ENCODE assay signal across 10 mouse cellular contexts in genomic region chr6:52621731-52622480, GRCm38 (mm10). TPM values are rescaled to one million over a fixed set of nuclear protein-coding genes. Genes with fewer than 3 reads are reported as not detected.
DNase-seq lines count a peak whose midpoint lies in the region; ATAC-seq and TF ChIP-seq lines count a peak whose summit lies in the region.
"Had no signal": no experiment of that assay in that cellular context is flagged by ENCODE, and none has a peak within 500 bp of the region (broad histone marks: within the 10 kb centered on the region; RNA-seq: fewer than 3 reads in every experiment).

No protein-coding gene starts in this region.

- TF ChIP-seq POLR2A in liver, adult 2 months (IDR thresholded peaks at IDR 0.05; ENCODE audit: extremely low read depth, insufficient read depth, low read length), result no peak

- no peak overlapping the region for H3K4me2 ChIP-seq in liver, embryonic 11.5 days
- peak overlapping the region; percentile 6; the same call in 1 of the 2 replicates for H3K4me2 ChIP-seq in lung, embryonic 14.5 days
- H3K4me2 ChIP-seq: limb, embryonic 13.5 days had no signal

- no peaks in the 10 kb centered on the region for H3K9me3 ChIP-seq in liver, embryonic 11.5 days (ENCODE audit: control insufficient read depth, low read length)
- H3K9me3 ChIP-seq in lung, embryonic 14.5 days (ENCODE audit: low read depth, low read length), result no peaks in the 10 kb centered on the region
- H3K9me3 ChIP-seq: limb, embryonic 13.5 days had no signal

- peak; percentile 65 for DNase-seq in liver, adult 2 months (ENCODE audit: extremely low read depth, low read depth, low spot score)
- no peak for DNase-seq in liver, embryonic 11.5 days (ENCODE audit: low spot score)
- DNase-seq in heart, adult 9 months (ENCODE audit: low spot score in 2 of 2), result peak; percentile 23 to 34
- DNase-seq in lung, embryonic 14.5 days, result peak; percentile 77
- DNase-seq in yolk sac, embryonic 10.5 days (ENCODE audit: low spot score), result peak; percentile 44
- DNase-seq in gastrocnemius, postnatal 14 days, result no peak
- no peak for DNase-seq in cerebellum, adult 9-11 months
- no peak for DNase-seq in urinary bladder, postnatal 14 days (ENCODE audit: low spot score)
- DNase-seq: thymus, postnatal 4 days had no signal

- peaks cover 20% of the 10 kb centered on the region for H3K4me1 ChIP-seq in liver, adult 2 months (ENCODE audit: control insufficient read depth, insufficient read depth, low read length)
- H3K4me1 ChIP-seq in liver, embryonic 11.5 days (replicated peaks; ENCODE audit: control insufficient read depth, insufficient read depth, low read length), result no peaks in the 10 kb centered on the region
- H3K4me1 ChIP-seq in lung, embryonic 14.5 days (ENCODE audit: insufficient read depth), result 0 out of 2 replicates have a peak, but pooled peaks cover 4% of the 10 kb centered on the region

- no peak for ATAC-seq in liver, embryonic 11.5 days (replicated peaks; ENCODE audit: low FRiP score)
- ATAC-seq in lung, embryonic 14.5 days (ENCODE audit: insufficient read depth), result peak; percentile 85

- H3K27me3 ChIP-seq in liver, adult 2 months (ENCODE audit: control insufficient read depth, insufficient read depth, low read length), result no peaks in the 10 kb centered on the region
- H3K27me3 ChIP-seq in liver, embryonic 11.5 days (replicated peaks; ENCODE audit: control insufficient read depth, insufficient read depth, low read length), result no peaks in the 10 kb centered on the region
- no peaks in the 10 kb centered on the region for H3K27me3 ChIP-seq in lung, embryonic 14.5 days (ENCODE audit: insufficient read depth, low read length)
- H3K27me3 ChIP-seq: limb, embryonic 13.5 days had no signal

- no peak overlapping the region for H3K4me3 ChIP-seq in liver, adult 2 months (ENCODE audit: insufficient read depth, low read depth, low read length)
- no peak overlapping the region for H3K4me3 ChIP-seq in liver, embryonic 11.5 days (ENCODE audit: low read depth, low read length)
- H3K4me3 ChIP-seq in lung, embryonic 14.5 days (ENCODE audit: low read depth, low read length), result no peak overlapping the region
- H3K4me3 ChIP-seq: limb, embryonic 13.5 days had no signal

- no peak for TF ChIP-seq CTCF in liver, adult 2 months (IDR thresholded peaks at IDR 0.05; ENCODE audit: low read depth, low read length)
- TF ChIP-seq CTCF in lung, embryonic 14.5 days (IDR thresholded peaks at IDR 0.05; ENCODE audit: low read depth), result no peak

- H3K36me3 ChIP-seq in liver, adult 2 months (ENCODE audit: control insufficient read depth, insufficient read depth, low read length), result peaks cover 27% of the 10 kb centered on the region
- peaks cover 5% of the 10 kb centered on the region; the same call in 1 of the 2 replicates for H3K36me3 ChIP-seq in liver, embryonic 11.5 days (ENCODE audit: control insufficient read depth, insufficient read depth, low read length)
- peaks cover 26% of the 10 kb centered on the region; the same call in 1 of the 2 replicates for H3K36me3 ChIP-seq in lung, embryonic 14.5 days (ENCODE audit: insufficient read depth)

- H3K79me2 ChIP-seq in liver, adult 2 months (ENCODE audit: control insufficient read depth, insufficient read depth, low read length), result peaks cover 10% of the 10 kb centered on the region; the same call in 1 of the 2 replicates

- 47% methylated on average over 11 of the region's 11 CpGs for WGBS in liver, adult 2 months
- WGBS in liver, embryonic 11.5 days, result 57% methylated on average over 11 of the region's 11 CpGs
- 24% methylated on average over 11 of the region's 11 CpGs for WGBS in lung, embryonic 14.5 days

- H3K27ac ChIP-seq in liver, adult 2 months (replicated peaks; ENCODE audit: insufficient read depth, low read depth, low read length), result no peak overlapping the region
- no peak overlapping the region for H3K27ac ChIP-seq in liver, embryonic 11.5 days (ENCODE audit: low read depth, low read length)
- peak overlapping the region; percentile 50 for H3K27ac ChIP-seq in lung, embryonic 14.5 days (ENCODE audit: low read depth)
- H3K27ac ChIP-seq: limb, embryonic 13.5 days had no signal

- no peak overlapping the region for H3K9ac ChIP-seq in liver, adult 2 months (ENCODE audit: low read depth, low read length)
- no peak overlapping the region for H3K9ac ChIP-seq in liver, embryonic 11.5 days (ENCODE audit: low read depth, low read length)
- no peak overlapping the region for H3K9ac ChIP-seq in lung, embryonic 14.5 days
- H3K9ac ChIP-seq: limb, embryonic 13.5 days had no signal

- intact Hi-C loops in gastrocnemius, postnatal 14 days (cut with DNase I; ENCODE audit: low total_unique reads), result no loop called here

RNA-seq across cellular contexts. Expression of gene Hibadh, which starts 18.3 kb away (rescaled TPM):
- 308 and 311 TPM in 2 replicates for total RNA-seq in liver, adult 2 months (2014; rRNA removed)
- polyA plus RNA-seq in liver, adult 2 months (2012; rRNA removed), result 225 and 253 TPM in 2 replicates
- polyA plus RNA-seq in liver, embryonic 11.5 days (2014; fragmentation: Nextera tagmentation; extraction: Ambion mirVana), result 63.6 and 63.8 TPM in 2 replicates
- 54.1 and 56.8 TPM in 2 replicates for polyA plus RNA-seq in lung, embryonic 14.5 days (2014; fragmentation: Nextera tagmentation; extraction: Ambion mirVana)
- 100 to 1,000 TPM in 1 of 2 experiments, 10 to 100 TPM in 1; 82.3 to 104 TPM for total RNA-seq in gastrocnemius, postnatal 14 days (2021)

Comparison
In these comparisons a context has a peak if more than half of its experiments do, and no peak if none do; other contexts are left out.
1. DNase-seq: peak in liver, adult 2 months (single experiment), heart, adult 9 months (2 of 2), lung, embryonic 14.5 days (single experiment) and yolk sac, embryonic 10.5 days (single experiment); none in liver, embryonic 11.5 days (single experiment), gastrocnemius, postnatal 14 days (single experiment), cerebellum, adult 9-11 months (single experiment) and urinary bladder, postnatal 14 days (single experiment).